Mouse (Mus musculus) testis, adult 2 months (tissue): ENCODE results near the gene Kctd6. TPM values are rescaled to one million over a fixed set of nuclear protein-coding genes. Genes with fewer than 3 reads are reported as not detected.

Source experiments
- H3K27ac ChIP-seq: fragments of 200-500 bp; 2 replicates; pipeline ENCODE4 v1.5.1; 2012; ENCODE audit warnings: low read depth, low read length; ENCODE audit not compliant: control insufficient read depth, insufficient read depth
- H3K27me3 ChIP-seq: fragments of 200-500 bp; 2 replicates; pipeline ENCODE4 v1.6.1; 2012; ENCODE audit warnings: mild to moderate bottlenecking, low read length, moderate library complexity; ENCODE audit not compliant: control insufficient read depth, insufficient read depth
- H3K36me3 ChIP-seq: fragments of 200-500 bp; 2 replicates; pipeline ENCODE4 v1.6.1; 2012; ENCODE audit warnings: mild to moderate bottlenecking, low read length; ENCODE audit not compliant: control insufficient read depth, insufficient read depth
- H3K4me1 ChIP-seq: fragments of 200-500 bp; 2 replicates; pipeline ENCODE4 v1.6.1; 2012; ENCODE audit warnings: low read length; ENCODE audit not compliant: control insufficient read depth, insufficient read depth
- H3K4me3 ChIP-seq: fragments of 200-500 bp; 2 replicates; pipeline ENCODE4 v1.5.1; 2012; ENCODE audit warnings: low read depth, mild to moderate bottlenecking, low read length, moderate library complexity, mixed read lengths; ENCODE audit not compliant: control insufficient read depth
- CTCF ChIP-seq: fragments of 200-500 bp; IDR thresholded peaks from 2 replicates; pipeline ENCODE4 v1.5.1; 2012; ENCODE audit warnings: low read depth, mild to moderate bottlenecking, inconsistent platforms, low read length, moderate library complexity; ENCODE audit not compliant: control insufficient read depth, insufficient read depth, insufficient replicate concordance
- POLR2A ChIP-seq: fragments of 200-500 bp; IDR thresholded peaks from 2 replicates; pipeline ENCODE4 v1.6.1; 2012; ENCODE audit warnings: low read depth, mild to moderate bottlenecking, inconsistent platforms, low read length, moderate library complexity; ENCODE audit not compliant: control insufficient read depth
- polyA plus RNA-seq: library from polyadenylated mRNA; depleted of rRNA; stranded (reverse); fragments of >200 nt; gene quantifications from 2 replicates; pipeline ENCODE4 v1.2.3, GENCODE M21; 2012

Gene Kctd6
- polyA plus RNA-seq, 1 experiment = 2.8 TPM

DNA sequence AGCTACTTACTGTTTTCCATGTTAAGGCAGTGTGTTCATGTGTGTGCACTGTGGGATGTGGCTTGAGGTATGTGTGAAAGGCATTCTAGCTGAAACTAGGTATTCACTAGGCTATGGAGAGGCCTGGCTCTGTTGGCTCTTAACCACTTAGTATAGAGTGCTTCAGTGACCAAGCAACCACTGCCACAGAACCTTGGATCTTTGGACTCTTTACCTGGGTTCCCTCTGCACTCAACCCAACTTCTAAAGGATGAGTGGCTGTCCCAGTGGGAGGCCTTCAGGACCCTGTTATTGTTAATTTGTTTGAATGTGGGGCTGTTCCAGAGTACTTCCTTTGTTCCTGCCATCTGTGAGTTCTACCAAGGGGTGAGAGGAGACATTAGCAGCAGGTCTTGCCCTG, 27.9 kb downstream of the Kctd6 start:
- TF ChIP-seq CTCF (no peak), POLR2A (no peak)
- Histone ChIP-seq H3K27ac (no peak overlapping the region), H3K4me3 (no peak overlapping the region), H3K27me3 (no peaks in the 10 kb centered on the region), H3K36me3 (no peaks in the 10 kb centered on the region), H3K4me1 (no peaks in the 10 kb centered on the region)

- H3K27ac ChIP-seq = no peak overlapping the region
These were observed 28.5 kb downstream of the Kctd6 start for GRCm38 (mm10) chr14:8242388-8242920.

DNA sequence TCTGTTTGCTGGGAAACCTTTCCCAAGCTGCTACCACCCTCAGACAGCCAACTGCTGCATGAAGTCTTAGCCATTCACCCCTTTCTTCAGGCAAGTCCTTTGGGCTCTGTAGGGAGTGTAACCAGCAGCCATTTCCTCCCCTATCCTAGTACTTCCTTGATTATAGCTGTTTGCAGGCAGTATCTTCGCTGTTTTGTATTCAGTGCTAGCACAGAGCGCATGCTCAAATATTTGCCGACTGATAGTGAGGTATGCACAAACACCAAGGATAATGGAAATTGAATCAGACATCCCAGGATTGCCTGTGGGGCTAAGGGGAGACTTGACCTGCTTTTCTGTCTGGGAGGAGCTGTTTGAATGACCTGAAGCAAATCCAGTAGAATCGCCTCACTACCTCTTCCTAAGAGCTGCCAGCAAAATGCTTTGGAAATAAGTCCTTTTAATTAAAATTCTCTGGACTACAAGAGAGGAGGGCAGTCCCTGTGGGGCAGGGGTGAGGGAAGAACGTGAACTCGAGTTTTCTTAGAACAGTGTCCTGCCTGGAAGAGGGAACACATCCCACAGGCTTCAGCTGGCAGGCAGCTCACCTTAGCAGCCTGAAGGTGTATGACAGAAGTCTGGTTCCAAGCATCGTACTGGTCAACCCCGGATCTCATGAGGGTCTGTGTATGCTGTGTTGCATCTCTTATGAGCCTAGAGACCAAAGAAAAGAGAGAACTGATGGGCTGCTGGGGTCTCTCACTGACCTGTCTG, 29.4 kb downstream of the Kctd6 start:
- Histone ChIP-seq H3K4me3 (no peak overlapping the region), H3K4me1 (no peaks in the 10 kb centered on the region), H3K27me3 (no peaks in the 10 kb centered on the region), H3K27ac (peak overlapping the region; percentile 14; the same call in 1 of the 2 replicates), H3K36me3 (no peaks in the 10 kb centered on the region)
- no peak for TF ChIP-seq POLR2A
- TF ChIP-seq CTCF = no peak

More at GRCm38 (mm10) chr14:8242388-8242920, 28.5 kb downstream of the Kctd6 start:
- TF ChIP-seq POLR2A (no peak), CTCF (peak; percentile 60; the same call in 1 of the 2 replicates)
- Histone ChIP-seq H3K27me3 (no peaks in the 10 kb centered on the region), H3K36me3 (no peaks in the 10 kb centered on the region), H3K4me1 (no peaks in the 10 kb centered on the region), H3K4me3 (no peak overlapping the region)

DNA sequence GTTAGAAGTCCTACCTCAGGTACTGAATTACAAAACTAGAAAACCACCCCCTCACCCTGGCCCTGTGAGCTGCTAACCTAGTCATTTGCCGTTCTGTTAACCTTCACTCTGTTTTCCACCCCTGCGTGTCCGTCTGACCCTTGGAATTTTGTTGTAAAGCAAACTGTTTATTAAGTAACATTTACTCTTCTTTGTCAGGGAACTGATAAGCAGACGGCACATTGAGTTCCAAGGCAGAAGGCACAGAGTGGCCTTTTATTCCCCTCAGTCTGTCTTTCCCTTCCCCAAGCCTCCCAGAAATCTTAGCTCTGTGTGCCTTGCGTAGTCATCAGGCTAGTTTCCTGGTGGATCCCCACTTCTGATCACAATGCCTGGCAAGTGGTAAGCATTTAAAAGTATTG, 30.3 kb downstream of the Kctd6 start:
- no peak for TF ChIP-seq POLR2A
- H3K36me3 ChIP-seq = no peaks in the 10 kb centered on the region
- no peaks in the 10 kb centered on the region for H3K27me3 ChIP-seq
- no peaks in the 10 kb centered on the region for H3K4me1 ChIP-seq
- H3K27ac ChIP-seq = peak overlapping the region; percentile 85
- no peak overlapping the region for H3K4me3 ChIP-seq

GRCm38 (mm10) chr14:8246878-8247277, 32.9 kb downstream of the Kctd6 start:
- no peaks in the 10 kb centered on the region for H3K4me1 ChIP-seq
- H3K36me3 ChIP-seq = no peaks in the 10 kb centered on the region
- no peaks in the 10 kb centered on the region for H3K27me3 ChIP-seq
- no peak for TF ChIP-seq CTCF
- no peak for TF ChIP-seq POLR2A
- H3K4me3 ChIP-seq = no peak overlapping the region
- no peak overlapping the region for H3K27ac ChIP-seq

GRCm38 (mm10) chr14:8249206-8249605, 35.3 kb downstream of the Kctd6 start:
- H3K27ac ChIP-seq = no peak overlapping the region
- TF ChIP-seq CTCF = no peak
- TF ChIP-seq POLR2A = no peak
- no peaks in the 10 kb centered on the region for H3K27me3 ChIP-seq
- no peaks in the 10 kb centered on the region for H3K36me3 ChIP-seq
- H3K4me3 ChIP-seq = no peak overlapping the region
- H3K4me1 ChIP-seq = no peaks in the 10 kb centered on the region

DNA sequence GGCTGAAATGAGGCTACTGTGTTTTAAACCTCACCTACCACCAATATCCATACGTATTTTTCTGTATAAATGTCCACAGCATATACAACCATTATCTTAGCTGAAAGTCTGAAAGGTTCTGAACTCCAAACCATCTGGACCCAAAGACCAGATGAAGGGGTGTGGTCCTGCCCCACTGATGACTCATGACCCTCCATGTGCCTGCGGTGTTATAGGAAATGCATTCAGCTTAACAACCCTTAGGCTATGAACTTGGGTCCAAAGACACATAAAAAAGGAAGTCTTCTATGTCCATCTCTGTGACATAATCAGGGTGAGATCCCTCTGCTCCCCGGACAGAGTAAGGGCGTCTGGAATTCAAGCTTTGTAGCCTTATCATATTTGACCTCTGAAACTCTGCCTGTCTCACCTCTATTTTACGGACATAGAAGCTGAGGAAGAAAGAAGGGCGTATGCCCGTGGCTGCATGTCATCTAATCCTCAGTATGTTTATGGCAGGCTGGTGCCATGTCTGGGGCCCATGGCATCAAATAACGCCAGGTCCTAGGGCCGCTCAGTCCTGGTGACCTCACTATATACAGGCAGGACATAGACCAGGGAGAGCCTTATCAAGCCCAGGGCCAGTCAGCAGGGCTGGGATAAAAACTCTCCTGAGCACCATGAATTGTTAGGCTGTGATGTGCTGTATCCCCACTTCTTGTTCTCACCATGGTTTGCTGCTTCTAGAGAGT, 36.4 kb downstream of the Kctd6 start:
- Histone ChIP-seq H3K27ac (no peak overlapping the region), H3K27me3 (no peaks in the 10 kb centered on the region), H3K4me1 (no peaks in the 10 kb centered on the region), H3K36me3 (no peaks in the 10 kb centered on the region), H3K4me3 (no peak overlapping the region)
- TF ChIP-seq CTCF (no peak), POLR2A (no peak)
